Mouse (Mus musculus) myocyte (in vitro differentiated cells): ENCODE results near the gene Cox14. TPM values are rescaled to one million over a fixed set of nuclear protein-coding genes. Genes with fewer than 3 reads are reported as not detected.

Experiments used
- H3K27me3 ChIP-seq: one replicate; pipeline ENCODE4 v1.6.1; 2011; ENCODE audit not compliant: control insufficient read depth, insufficient read depth, insufficient read length
- H3K36me3 ChIP-seq: one replicate; pipeline ENCODE4 v1.6.1; 2011; ENCODE audit not compliant: control insufficient read depth, insufficient read depth
- H3K4me2 ChIP-seq: one replicate; pipeline ENCODE4 v1.6.1; 2011; ENCODE audit warnings: low read depth, control low read depth
- H3K4me3 ChIP-seq: one replicate; pipeline ENCODE4 v1.5.1; 2011; ENCODE audit warnings: mild to moderate bottlenecking, control low read depth, moderate library complexity
- H3K79me2 ChIP-seq: one replicate; pipeline ENCODE4 v1.6.1; 2011; ENCODE audit not compliant: control insufficient read depth, insufficient read depth
- H3ac ChIP-seq: one replicate; pipeline ENCODE4 v1.6.1; 2011; ENCODE audit not compliant: control insufficient read depth, insufficient read length
- CEBPB ChIP-seq: IDR thresholded peaks from 2 replicates; pipeline ENCODE4 v1.6.1; 2011; ENCODE audit warnings: mild to moderate bottlenecking, moderate library complexity; ENCODE audit not compliant: poor library complexity, insufficient read depth, severe bottlenecking
- E2F4 ChIP-seq: IDR thresholded peaks from one replicate; pipeline ENCODE4 v1.6.1; 2011; ENCODE audit warnings: mild to moderate bottlenecking, control low read depth, moderate library complexity; ENCODE audit not compliant: insufficient read depth
- MAX ChIP-seq: IDR thresholded peaks from one replicate; pipeline ENCODE4 v1.6.1; 2011; ENCODE audit warnings: low read depth, mild to moderate bottlenecking, control low read depth
- MYOD1 ChIP-seq, 3 experiments: IDR thresholded peaks; one replicate each; pipeline ENCODE4 v1.6.1; 2011; ENCODE audit warnings: control low read depth in 2 of 3, low read depth in 2 of 3, mild to moderate bottlenecking in 2 of 3, moderate library complexity in 1 of 3; ENCODE audit not compliant: insufficient read length in 2 of 3, control insufficient read depth in 1 of 3
- MYOG ChIP-seq, 3 experiments: IDR thresholded peaks; one replicate each; pipeline ENCODE4 v1.6.1; 2011; ENCODE audit warnings: control low read depth in 2 of 3, low read depth in 2 of 3, mild to moderate bottlenecking in 2 of 3; ENCODE audit not compliant: insufficient read length in 2 of 3, control insufficient read depth in 1 of 3, insufficient read depth in 1 of 3
- POLR2A ChIP-seq: IDR thresholded peaks from one replicate; pipeline ENCODE4 v1.6.1; 2011; ENCODE audit warnings: low read depth, mild to moderate bottlenecking, control low read depth, moderate library complexity; ENCODE audit not compliant: insufficient read length
- POLR2AphosphoS2 ChIP-seq: IDR thresholded peaks from one replicate; pipeline ENCODE4 v1.6.1; 2011; ENCODE audit warnings: low read depth, control low read depth; ENCODE audit not compliant: insufficient read length
- REST ChIP-seq: IDR thresholded peaks from one replicate; pipeline ENCODE4 v1.6.1; 2011; ENCODE audit warnings: mild to moderate bottlenecking, control low read depth, moderate library complexity; ENCODE audit not compliant: insufficient read depth, insufficient read length
- SRF ChIP-seq: IDR thresholded peaks from one replicate; pipeline ENCODE4 v1.6.1; 2011; ENCODE audit warnings: low read depth; ENCODE audit not compliant: control insufficient read depth, insufficient read length
- TCF12 ChIP-seq: IDR thresholded peaks from one replicate; pipeline ENCODE4 v1.6.1; 2011; ENCODE audit warnings: mild to moderate bottlenecking, control low read depth; ENCODE audit not compliant: poor library complexity, insufficient read depth, severe bottlenecking
- TCF3 ChIP-seq: IDR thresholded peaks from one replicate; pipeline ENCODE4 v1.6.1; 2011; ENCODE audit warnings: low read depth, control low read depth; ENCODE audit not compliant: insufficient read length
- USF1 ChIP-seq: IDR thresholded peaks from one replicate; pipeline ENCODE4 v1.6.1; 2011; ENCODE audit warnings: low read depth, mild to moderate bottlenecking, control low read depth, moderate library complexity
- polyA plus RNA-seq: library from polyadenylated mRNA; unstranded; fragments of >200 nt; fragmentation: generic; extraction: Trizol; gene quantifications from one replicate; pipeline ENCODE4 v1.2.1, GENCODE M21; 2012; ENCODE audit warnings: missing spikeins

The Cox14 gene
- 410 TPM for polyA plus RNA-seq

DNA sequence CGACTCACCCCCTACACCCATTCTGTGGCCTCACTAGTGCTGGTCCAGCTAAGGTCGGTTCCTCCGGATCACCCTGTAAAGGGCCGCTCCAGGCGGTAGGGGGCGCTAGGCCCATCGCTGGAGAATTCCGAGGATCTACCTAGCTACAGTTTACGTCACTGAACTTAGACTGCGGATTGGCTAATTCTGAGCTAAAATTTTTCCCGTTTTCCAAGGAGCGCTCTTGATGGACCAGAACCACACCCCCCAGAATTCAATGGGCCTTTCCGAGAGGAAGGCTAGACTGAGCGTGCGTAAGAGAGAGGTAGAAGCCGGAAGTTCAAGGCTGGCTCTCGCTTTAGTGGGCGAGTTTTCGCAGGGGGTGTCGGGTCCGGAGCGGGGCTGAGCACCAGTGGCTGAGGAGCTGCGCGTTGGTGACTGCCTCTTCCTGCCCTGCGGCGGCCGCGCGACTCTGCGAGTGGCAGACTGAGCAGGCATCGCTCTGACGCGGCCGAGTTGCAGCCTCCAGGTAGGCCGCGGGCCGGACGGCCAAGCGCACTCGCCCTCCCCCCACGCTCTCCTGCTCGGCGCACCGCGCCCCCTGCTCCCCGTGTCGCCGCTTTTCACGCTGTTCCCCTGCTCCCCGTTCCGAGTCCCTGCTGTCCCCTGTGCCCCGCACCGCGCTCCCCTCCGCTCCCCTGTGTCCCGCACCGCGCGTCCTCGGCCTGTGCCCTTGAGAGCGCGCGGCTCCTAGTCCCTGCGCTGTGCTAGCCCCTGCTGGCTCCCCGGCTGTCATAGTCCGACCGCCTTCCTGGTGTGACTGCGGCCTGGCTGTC is at the start of gene Cox14:
TSS of gene Cox14 (plus strand) at position 278 of the 815 bp plus-strand sequence.
- Histone ChIP-seq H3K27me3 (no peaks in the 10 kb centered on the region), H3K4me2 (peak within 1 kb of the TSS; percentile 97), H3K4me3 (peak within 1 kb of the TSS; percentile 52), H3K79me2 (peaks cover 29% of the 10 kb centered on the region), H3K36me3 (peaks cover 18% of the 10 kb centered on the region), H3ac (peak within 1 kb of the TSS; percentile 77)
- TF ChIP-seq MYOG (IDR thresholded peaks at IDR 0.05; ENCODE audit: control insufficient read depth in 1 of 3, insufficient read depth in 1 of 3, insufficient read length in 2 of 3, low read depth in 2 of 3) = no peak
- TF ChIP-seq SRF = no peak
- TF ChIP-seq TCF3 = peak; percentile 14
- TF ChIP-seq E2F4 = no peak
- TF ChIP-seq MAX = no peak
- TF ChIP-seq CEBPB = no peak
- peak; percentile 94 for TF ChIP-seq POLR2AphosphoS2
- TF ChIP-seq USF1 = no peak
- TF ChIP-seq MYOD1 (IDR thresholded peaks at IDR 0.05; ENCODE audit: control insufficient read depth in 1 of 3, insufficient read length in 2 of 3, low read depth in 2 of 3) = peak in 1 of 3 experiments; percentile 42
- peak; percentile 97 for TF ChIP-seq POLR2A
- TF ChIP-seq TCF12 = no peak
- peak; percentile 38 for TF ChIP-seq REST

GRCm38 (mm10) chr15:99677089-99677488 is 48.3 kb upstream of the Cox14 start:
- TF ChIP-seq SRF (no peak), POLR2AphosphoS2 (no peak), MYOD1 (IDR thresholded peaks at IDR 0.05; ENCODE audit: control insufficient read depth in 1 of 3, insufficient read length in 2 of 3, low read depth in 2 of 3) (peak in 1 of 3 experiments; percentile 28)
- H3K36me3 ChIP-seq = no peaks in the 10 kb centered on the region
- no peak overlapping the region for H3K4me3 ChIP-seq
- H3K27me3 ChIP-seq = peaks cover 25% of the 10 kb centered on the region
- H3K4me2 ChIP-seq = no peak overlapping the region
- no peak overlapping the region for H3ac ChIP-seq
- no peaks in the 10 kb centered on the region for H3K79me2 ChIP-seq

DNA sequence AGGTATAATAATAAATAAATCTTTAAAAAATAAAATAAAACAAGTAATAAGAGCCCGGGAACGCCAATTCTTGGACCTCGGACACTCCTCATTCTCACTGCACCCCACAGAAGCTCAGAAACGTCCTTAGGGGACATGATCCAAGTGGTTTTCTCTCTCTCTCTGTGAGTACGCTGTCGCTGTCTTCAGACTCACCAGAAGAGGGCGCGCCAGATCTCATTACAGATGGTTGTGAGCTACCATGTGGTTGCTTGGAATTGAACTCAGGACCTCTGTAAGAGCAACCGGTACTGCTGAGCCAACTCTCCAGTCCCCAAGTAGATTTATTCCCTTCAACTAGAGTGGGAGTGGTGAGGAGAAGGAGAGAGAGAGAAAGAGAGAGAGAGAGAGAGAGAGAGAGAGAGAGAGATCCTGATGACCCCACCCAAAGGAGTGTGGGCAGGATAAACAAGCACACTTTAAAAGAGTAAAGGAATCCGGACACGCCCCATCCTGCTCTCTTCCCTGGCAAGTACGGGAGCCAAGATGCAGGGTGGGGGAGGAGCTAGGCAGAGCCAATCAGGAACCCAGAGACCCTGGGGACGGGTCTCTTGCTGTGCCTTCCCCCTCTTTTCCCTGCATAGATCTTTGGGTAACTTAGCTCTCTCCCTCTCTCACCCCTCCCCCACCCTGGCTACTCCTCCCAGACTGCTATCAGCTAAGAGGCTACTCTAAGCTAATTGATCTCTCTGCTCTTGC is 47.2 kb upstream of the Cox14 start:
- H3K36me3 ChIP-seq = no peaks in the 10 kb centered on the region
- H3ac ChIP-seq = no peak overlapping the region
- no peak overlapping the region for H3K4me3 ChIP-seq
- no peak overlapping the region for H3K4me2 ChIP-seq
- no peaks in the 10 kb centered on the region for H3K79me2 ChIP-seq
- peaks cover 15% of the 10 kb centered on the region for H3K27me3 ChIP-seq
- TF ChIP-seq REST = no peak
- TF ChIP-seq POLR2A = no peak
- TF ChIP-seq POLR2AphosphoS2 = no peak
- TF ChIP-seq TCF3 = no peak
- TF ChIP-seq E2F4 = no peak
- no peak for TF ChIP-seq CEBPB
- TF ChIP-seq MYOG (IDR thresholded peaks at IDR 0.05; ENCODE audit: control insufficient read depth in 1 of 3, insufficient read depth in 1 of 3, insufficient read length in 2 of 3, low read depth in 2 of 3) = no peak
- no peak for TF ChIP-seq USF1
- TF ChIP-seq MYOD1 (IDR thresholded peaks at IDR 0.05; ENCODE audit: control insufficient read depth in 1 of 3, insufficient read length in 2 of 3, low read depth in 2 of 3) = no peak
- TF ChIP-seq TCF12 = no peak
- no peak for TF ChIP-seq SRF
- no peak for TF ChIP-seq MAX

- H3K79me2 ChIP-seq = no peaks in the 10 kb centered on the region
- H3K36me3 ChIP-seq = no peaks in the 10 kb centered on the region
- peaks cover 7% of the 10 kb centered on the region for H3K27me3 ChIP-seq
- no peak overlapping the region for H3ac ChIP-seq
- H3K4me3 ChIP-seq = no peak overlapping the region
- TF ChIP-seq POLR2AphosphoS2 (no peak), REST (no peak), TCF12 (no peak), MYOD1 (IDR thresholded peaks at IDR 0.05; ENCODE audit: control insufficient read depth in 1 of 3, insufficient read length in 2 of 3, low read depth in 2 of 3) (no peak), CEBPB (no peak), MAX (no peak), TCF3 (no peak), USF1 (no peak), SRF (no peak), E2F4 (no peak), POLR2A (no peak), MYOG (IDR thresholded peaks at IDR 0.05; ENCODE audit: control insufficient read depth in 1 of 3, insufficient read depth in 1 of 3, insufficient read length in 2 of 3, low read depth in 2 of 3) (no peak)
- H3K4me2 ChIP-seq = no peak overlapping the region
Observed at GRCm38 (mm10) chr15:99679008-99679407, 46.4 kb upstream of the Cox14 start.

DNA sequence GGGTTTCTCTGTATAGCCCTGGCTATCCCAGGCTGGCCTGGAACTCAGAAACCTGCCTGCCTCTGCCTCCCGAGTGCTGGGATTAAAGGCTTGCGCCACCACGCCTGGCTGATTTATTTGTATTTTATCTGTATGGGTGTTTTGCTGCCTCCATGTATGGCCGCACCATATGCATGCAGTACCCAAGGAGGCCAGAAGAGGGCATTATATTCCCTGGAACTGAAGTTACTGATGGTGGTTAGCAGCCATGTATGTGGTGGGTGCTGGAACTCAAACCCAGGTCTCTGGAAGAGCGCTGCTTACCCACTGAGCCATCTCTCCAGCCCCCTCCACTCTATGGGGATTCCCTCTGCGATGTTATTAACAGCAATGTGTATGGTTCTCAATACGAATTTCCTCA is 42.5 kb upstream of the Cox14 start:
- H3K36me3 ChIP-seq = no peaks in the 10 kb centered on the region
- H3K27me3 ChIP-seq = peaks cover 16% of the 10 kb centered on the region
- no peaks in the 10 kb centered on the region for H3K79me2 ChIP-seq
- H3ac ChIP-seq = no peak overlapping the region
- no peak for TF ChIP-seq MAX
- no peak for TF ChIP-seq POLR2AphosphoS2
- no peak for TF ChIP-seq USF1
- TF ChIP-seq TCF3 = no peak
- TF ChIP-seq MYOD1 (IDR thresholded peaks at IDR 0.05; ENCODE audit: control insufficient read depth in 1 of 3, insufficient read length in 2 of 3, low read depth in 2 of 3) = no peak
- H3K4me3 ChIP-seq = no peak overlapping the region
- H3K4me2 ChIP-seq = no peak overlapping the region
